Mouse (Mus musculus) frontal cortex, postnatal 14 days (tissue): ENCODE results near the gene Toporsl.

ENCODE experiments used
- DNase-seq, 2 experiments: peaks; one replicate each; pipeline ENCODE4 v3.0.0; 2022; ENCODE audit warnings: low spot score in 2 of 2

The Toporsl gene

DNA sequence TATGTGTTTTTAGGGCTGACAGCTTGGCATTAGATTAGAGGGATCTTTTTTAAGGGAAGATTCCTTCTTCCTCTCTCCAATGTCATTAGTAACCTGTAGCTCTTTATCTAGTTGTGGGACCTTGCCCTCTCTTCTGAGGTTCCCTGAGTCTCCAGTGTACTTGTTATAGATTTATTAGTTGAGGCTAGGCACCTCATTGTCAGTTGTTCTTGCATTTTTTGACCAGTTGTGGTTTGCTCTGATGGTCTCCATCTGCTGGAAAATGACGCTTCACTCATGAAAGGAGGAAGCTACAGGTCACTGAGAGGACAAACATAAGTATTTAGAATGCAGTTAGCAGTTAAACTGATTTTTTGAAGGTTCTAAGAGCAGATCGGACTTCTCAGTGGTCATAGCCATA, at the start of gene Toporsl:
Gene Toporsl (plus strand): TSS at position 348 of the 400 bp plus-strand sequence.
- no peak for DNase-seq

DNA sequence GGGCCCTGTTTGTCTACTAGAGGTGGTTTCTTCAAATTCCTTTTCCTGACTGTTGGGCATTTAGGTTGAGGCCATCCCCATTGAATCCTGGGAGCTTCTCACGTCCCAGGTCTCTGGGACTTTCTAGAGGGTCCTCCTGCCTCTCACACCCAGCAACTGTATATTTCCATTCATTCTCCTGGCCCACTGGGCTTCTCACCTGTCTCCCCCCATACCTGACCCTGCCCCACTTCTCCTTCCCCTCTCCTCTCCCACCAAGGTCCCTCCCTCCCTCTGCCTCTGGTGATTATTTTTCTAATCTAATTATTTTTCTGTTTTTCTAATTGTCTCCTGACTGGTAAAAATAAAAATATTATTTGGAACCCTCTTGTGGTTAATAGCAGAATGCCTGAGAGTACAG, 38.4 kb upstream of the Toporsl start:
- no peak for DNase-seq

DNA sequence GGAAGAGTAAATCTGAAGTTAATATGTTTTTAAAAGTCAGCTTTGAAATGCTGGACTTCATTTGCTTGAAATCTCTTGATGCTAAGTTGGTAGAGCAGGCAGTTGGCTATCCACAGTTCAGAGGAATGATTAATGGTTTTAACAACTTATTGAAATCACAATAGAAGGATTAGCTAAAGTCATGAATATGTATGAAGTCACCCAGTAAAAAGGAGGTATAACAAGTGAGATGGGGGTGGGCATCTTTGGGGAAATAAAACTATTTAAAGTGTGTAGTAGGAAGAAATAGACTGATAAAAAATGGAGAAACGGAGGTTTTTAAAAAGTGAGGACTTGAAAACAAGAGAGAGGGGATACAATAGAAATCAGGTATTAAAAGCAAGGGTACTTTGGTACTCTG, 38.0 kb upstream of the Toporsl start:
- DNase-seq = no peak

DNA sequence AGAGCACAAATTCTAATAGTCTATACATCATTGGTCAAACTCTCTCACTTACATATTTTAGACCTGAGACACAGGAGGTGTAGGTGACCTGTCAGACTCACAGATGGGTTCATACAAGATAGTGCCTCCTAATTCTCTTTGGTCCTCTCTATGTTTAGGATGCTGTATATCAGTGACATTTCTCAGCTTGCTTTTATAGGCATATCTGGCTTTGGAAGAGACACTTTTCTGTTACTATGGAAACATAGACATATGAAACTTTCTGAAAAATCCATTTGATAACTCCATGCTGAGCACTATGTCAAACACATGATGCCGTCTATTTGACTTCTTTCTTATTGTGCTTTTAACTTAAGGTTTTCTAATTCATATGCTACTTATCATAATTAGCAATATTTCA, 32.2 kb upstream of the Toporsl start:
- DNase-seq = no peak

DNA sequence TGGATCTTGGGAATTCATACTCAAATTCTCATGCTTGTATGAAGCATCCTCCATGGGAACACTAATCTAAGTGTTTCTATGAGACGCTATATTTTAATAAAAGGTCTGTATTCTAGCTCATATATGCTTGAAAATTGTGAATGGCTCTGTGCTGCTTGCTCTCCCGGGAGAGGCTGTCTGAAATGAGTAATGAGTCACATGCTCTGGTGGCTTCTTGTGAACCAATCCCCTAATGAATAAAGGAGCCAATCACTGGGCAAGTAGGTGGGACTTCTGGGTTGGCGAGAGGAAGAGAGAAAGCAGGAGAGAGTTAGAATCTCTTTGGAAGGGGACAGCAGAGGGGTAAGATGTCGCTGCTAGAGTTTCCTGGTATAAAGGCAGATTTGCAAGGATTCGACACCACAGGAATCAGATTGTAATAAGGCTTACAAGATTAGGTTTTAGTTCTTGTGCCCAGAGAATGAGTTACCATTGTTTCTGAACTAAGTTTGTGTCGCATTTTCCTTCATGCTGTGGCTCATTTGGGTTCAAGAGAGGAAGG, 9.8 kb upstream of the Toporsl start:
- DNase-seq = no peak

DNA sequence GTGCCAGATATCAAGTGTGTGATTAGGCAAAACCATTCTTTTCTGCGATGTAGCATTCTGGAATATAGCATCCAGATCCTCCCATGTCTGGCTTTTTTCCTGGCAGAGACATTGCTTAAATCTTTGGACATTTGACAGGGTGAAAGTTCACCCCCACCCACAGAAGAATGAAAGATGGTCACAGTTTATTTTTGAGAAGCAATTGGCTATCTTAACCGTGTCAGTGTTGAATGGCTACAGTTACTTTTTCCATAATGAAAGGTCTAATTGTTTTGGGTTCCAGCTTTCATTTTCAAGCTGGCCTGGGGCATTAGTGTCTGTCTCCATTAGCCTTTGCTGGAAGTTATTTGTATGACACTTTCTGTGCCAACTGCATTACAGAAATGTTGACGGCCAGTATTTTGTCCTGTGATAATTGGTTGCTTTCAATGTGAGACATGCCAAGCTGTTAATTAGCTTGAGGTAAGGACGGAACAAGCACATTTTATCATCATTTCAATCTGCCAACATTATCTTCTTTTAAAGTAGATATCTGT, 2.2 kb upstream of the Toporsl start:
- DNase-seq = no peak

DNA sequence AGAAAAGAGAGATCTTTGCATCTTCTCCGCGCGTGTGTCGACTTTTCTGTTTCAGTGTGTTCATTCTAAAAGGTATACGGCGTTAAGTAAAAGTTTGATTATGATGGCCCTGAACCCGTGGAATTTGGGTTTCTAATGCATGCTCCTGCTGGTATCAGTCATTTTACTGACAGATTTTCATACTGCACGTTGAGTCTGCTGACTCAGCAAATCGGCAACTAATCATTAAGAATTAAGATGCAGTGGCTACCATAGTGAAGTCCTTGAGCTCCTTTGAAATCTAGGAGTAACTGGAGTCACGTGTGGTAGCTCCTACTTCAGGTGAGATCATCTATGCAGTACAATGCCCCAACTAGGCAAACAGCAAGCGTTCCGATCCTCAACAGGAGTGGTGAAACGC, 1.4 kb upstream of the Toporsl start:
- DNase-seq = no peak

DNA sequence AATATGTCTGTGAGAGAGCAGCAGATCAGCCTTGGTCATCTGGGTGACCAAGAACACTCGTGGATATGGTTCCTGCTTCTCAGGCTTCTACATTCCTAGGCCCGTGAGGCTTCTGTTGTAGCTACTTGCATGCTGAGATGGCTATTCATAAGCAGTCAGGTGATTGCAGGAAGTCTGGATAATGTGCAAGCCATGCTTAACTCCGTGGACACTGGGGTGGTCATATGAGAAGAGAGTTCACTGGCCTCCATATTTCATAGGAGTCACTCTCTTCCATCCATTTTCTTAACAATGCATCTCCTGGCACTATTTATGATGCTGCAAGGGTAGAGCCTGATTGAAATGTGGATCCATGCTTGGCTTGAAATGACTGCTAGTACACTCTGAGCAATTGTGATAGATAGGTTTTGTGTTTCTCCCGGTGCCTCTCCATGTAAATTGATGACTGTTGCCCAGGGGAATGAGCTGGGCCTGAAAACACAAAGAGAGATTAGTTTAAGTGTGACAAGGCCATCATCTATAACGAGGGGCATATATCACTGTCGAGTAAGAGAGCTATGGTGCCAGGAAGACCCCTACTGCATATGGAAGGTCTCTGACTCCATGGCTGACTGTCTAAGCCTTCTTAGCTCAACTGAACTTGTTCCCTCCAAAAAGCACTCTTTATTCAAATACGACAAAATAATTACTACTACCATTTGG, 2.3 kb downstream of the Toporsl start:
- DNase-seq = no peak

DNA sequence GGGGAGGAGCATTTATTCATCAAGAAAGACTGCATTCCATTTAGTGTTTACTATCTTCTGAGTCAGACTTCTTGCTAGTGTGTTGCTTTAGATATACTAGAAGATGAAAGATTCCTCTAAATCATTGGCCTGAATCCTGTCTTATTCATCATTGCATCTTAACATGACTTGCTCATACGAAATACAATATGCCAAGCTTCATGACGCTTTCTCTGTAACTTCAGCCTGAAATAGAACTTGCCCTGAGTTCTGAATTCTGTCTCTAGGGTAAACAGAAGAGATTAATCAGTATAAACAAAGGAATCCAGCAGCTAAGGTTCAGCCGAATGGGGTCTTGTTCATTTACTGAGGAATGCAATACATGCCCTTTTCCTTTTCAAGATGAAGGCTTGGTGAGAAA, 10.8 kb downstream of the Toporsl start:
- no peak for DNase-seq

DNA sequence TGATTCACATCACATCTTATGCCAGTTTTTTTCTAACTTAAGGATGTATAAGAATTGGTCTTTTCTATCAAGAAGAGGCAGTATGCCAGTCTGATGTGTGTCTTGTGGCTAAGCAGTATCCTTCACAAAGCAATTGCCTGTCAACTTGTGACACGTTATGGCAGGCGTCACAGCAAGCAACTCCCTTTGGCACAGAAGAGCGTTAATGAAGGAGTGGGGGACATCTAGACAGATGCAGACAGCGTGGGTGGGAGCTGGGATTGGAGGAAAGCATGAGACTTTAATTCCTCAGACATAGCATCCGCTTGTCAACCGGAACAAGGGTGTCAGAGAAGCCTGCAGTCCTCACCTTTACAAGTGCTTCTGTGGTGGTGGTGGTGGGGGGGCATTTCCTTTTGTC, 38.9 kb downstream of the Toporsl start:
- DNase-seq = no peak

DNA sequence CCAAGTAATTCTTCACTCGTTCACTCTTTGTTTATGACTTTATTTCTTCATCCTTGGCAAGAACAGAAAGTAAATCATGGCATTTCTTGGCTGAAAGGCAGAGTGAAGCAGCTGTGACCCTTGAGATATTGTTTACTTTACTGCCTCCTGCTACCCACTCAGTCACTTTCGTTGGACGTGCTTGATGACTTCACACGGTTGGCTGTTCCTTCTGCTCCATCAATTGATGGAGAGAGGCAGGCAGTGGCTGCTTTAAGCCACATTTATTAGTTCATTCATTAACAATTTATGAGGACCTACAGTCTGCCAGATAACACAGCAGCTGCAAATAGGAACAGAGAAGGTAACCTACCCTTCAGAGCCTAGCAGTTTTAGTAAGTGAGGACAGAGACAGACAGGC, 51.7 kb downstream of the Toporsl start:
- no peak for DNase-seq

DNA sequence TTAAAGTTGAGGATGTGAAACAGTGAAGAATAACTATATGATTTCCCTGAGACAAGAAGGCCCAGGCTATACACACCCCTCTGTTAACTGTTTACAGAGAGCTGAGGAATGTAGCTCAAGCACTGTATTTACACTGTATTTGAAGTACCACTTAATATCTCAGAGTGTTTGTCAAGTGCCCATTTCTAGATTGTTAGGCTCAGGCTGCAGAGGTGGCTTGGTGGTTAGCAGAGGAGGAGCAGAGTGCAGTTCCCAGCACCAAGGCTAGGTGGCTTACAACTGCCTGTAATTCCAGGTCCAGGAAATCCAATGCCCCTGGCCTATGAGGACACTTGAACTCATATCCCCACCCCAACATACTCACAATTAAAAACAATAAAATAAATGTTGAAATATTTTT, 63.6 kb downstream of the Toporsl start:
- no peak for DNase-seq

DNA sequence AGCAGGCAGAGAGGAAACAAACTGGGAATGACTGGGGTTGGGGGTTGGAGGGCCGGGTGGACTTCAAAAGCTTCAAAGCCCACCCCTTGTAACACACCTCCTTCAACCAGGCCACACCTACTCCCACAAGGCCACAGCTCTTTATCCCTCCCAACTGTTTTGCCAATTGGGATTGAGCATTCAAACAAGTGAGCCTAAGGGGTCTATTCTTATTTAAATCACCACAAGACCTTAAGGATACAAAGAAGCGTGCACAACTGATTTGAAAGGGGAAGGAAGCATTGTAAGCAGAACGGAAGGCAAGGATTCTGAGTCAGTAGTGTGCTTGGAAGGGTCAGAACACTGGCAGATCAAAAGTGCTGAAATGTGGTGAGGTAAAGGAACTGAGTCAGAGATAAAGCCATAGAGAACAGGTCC, 64.6 kb downstream of the Toporsl start:
- no peak for DNase-seq

DNA sequence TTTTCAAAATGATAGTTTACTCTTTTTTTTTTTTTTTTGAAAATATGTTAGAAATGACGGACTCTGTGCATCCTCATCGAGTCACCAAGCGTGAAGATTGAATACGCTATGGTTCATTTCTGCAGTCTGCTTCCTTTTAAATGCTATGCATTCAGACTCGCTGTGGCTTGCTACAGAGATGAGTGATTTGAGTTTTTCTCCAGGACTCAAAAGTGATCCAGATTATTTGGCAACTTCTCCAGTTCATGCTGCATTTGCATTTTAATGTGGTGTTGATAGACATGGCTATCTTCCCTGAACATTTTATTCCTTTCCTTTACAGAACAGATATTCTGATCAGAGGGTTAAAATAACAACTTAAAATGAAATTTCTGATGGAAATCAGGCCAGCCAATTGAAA, 65.2 kb downstream of the Toporsl start:
- DNase-seq = no peak
